Comparison of ENCODE assay signal across 10 mouse cellular contexts in the genomic region with DNA sequence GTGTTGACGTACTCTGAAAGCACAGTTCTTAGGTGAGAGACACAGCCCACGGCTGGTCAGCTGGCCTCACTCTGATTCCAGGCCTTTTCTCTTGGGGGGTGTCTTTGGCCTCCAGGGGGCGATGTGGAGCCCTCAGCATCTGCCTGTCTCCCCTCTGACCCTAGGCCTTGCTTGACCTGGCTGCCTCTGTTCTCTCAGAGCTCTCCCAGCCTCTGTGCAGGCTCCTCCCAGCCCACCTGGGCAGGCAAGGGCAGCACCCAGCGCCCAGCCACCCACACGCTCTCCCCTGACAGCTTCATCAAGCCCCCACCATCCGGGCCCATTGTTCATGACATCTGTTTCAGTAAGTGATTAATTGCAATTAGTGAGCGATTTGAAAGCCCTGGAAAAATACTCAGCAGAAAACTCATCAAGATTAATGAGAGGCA.
DNase-seq lines count a peak whose midpoint lies in the region; ATAC-seq lines count a peak whose summit lies in the region.
"Had no signal": no experiment of that assay in that cellular context is flagged by ENCODE, and none has a peak within 500 bp of the region (broad histone marks: within the 10 kb centered on the region; RNA-seq: fewer than 3 reads in every experiment).

No protein-coding gene starts in this region.

- H3K9me3 ChIP-seq in forebrain, embryonic 11.5 days (ENCODE audit: control insufficient read depth, low read length): no peaks in the 10 kb centered on the region
- H3K9me3 ChIP-seq: embryonic facial prominence, embryonic 12.5 days; limb, embryonic 12.5 days had no signal

- no peaks in the 10 kb centered on the region for H3K36me3 ChIP-seq in forebrain, embryonic 11.5 days (ENCODE audit: control insufficient read depth, insufficient read depth, low read length)
- H3K36me3 ChIP-seq: embryonic facial prominence, embryonic 12.5 days; limb, embryonic 12.5 days had no signal

- ATAC-seq in forebrain, embryonic 11.5 days (replicated peaks; ENCODE audit: low FRiP score): peak; percentile 59

- no peak overlapping the region for H3K27ac ChIP-seq in forebrain, embryonic 11.5 days (ENCODE audit: low read depth, low read length)
- H3K27ac ChIP-seq: embryonic facial prominence, embryonic 12.5 days; limb, embryonic 12.5 days had no signal

- DNase-seq in left cerebral cortex, postnatal 4 days: peak; percentile 54
- no peak for DNase-seq in left cerebral cortex, adult 8-10 months (ENCODE audit: low spot score in 2 of 2)
- peak; percentile 58 for DNase-seq in adrenal gland, adult 2 months
- peak; percentile 80 for DNase-seq in forebrain, embryonic 11.5 days (ENCODE audit: low spot score)
- peak; percentile 60 for DNase-seq in induced T-regulatory cell, adult 2 months (ENCODE audit: low read depth)
- DNase-seq in mesoderm, embryonic 11.5 days (ENCODE audit: low read depth, low spot score): peak; percentile 70
- DNase-seq in thymus, postnatal 4 days: peak; percentile 81
- DNase-seq in left cerebral cortex, adult 18-20 months (ENCODE audit: low spot score in 2 of 2): no peak

- no peaks in the 10 kb centered on the region; the same call in 1 of the 2 replicates for H3K27me3 ChIP-seq in forebrain, embryonic 11.5 days (ENCODE audit: control insufficient read depth, insufficient read depth, low read length)
- H3K27me3 ChIP-seq: embryonic facial prominence, embryonic 12.5 days had no signal

- no peak overlapping the region for H3K9ac ChIP-seq in forebrain, embryonic 11.5 days (ENCODE audit: low read length)
- H3K9ac ChIP-seq: embryonic facial prominence, embryonic 12.5 days; limb, embryonic 12.5 days had no signal

- no peak overlapping the region for H3K4me2 ChIP-seq in forebrain, embryonic 11.5 days (ENCODE audit: low read depth, low read length, severe bottlenecking)
- H3K4me2 ChIP-seq: embryonic facial prominence, embryonic 12.5 days; limb, embryonic 12.5 days had no signal

- intact Hi-C loops in left cerebral cortex, postnatal 4 days (cut with DNase I): no loop called here

- no peak overlapping the region for H3K4me3 ChIP-seq in forebrain, embryonic 11.5 days (ENCODE audit: low read depth, low read length)
- H3K4me3 ChIP-seq: embryonic facial prominence, embryonic 12.5 days; limb, embryonic 12.5 days had no signal

- 30% methylated on average over 7 of the region's 7 CpGs for WGBS in forebrain, embryonic 11.5 days

- H3K4me1 ChIP-seq in forebrain, embryonic 11.5 days (replicated peaks; ENCODE audit: control insufficient read depth, insufficient read depth, low read length): peaks cover 28% of the 10 kb centered on the region

Comparison
In these comparisons a context has a peak if more than half of its experiments do, and no peak if none do; other contexts are left out.
1. DNase-seq: peak in left cerebral cortex, postnatal 4 days (single experiment), adrenal gland, adult 2 months (single experiment), forebrain, embryonic 11.5 days (single experiment), induced T-regulatory cell, adult 2 months (single experiment), mesoderm, embryonic 11.5 days (single experiment) and thymus, postnatal 4 days (single experiment); none in left cerebral cortex, adult 8-10 months (0 of 2) and left cerebral cortex, adult 18-20 months (0 of 2).